Mouse (Mus musculus): Measurements from ENCODE around the gene Usp54. TPM values are rescaled to one million over a fixed set of nuclear protein-coding genes. Genes with fewer than 3 reads are reported as not detected.
A peak's percentile ranks its signal among the peaks of the same experiment; 100 is the strongest.

Gene Usp54
- polyA plus RNA-seq, 1 experiment, result 14.4 TPM

DNA sequence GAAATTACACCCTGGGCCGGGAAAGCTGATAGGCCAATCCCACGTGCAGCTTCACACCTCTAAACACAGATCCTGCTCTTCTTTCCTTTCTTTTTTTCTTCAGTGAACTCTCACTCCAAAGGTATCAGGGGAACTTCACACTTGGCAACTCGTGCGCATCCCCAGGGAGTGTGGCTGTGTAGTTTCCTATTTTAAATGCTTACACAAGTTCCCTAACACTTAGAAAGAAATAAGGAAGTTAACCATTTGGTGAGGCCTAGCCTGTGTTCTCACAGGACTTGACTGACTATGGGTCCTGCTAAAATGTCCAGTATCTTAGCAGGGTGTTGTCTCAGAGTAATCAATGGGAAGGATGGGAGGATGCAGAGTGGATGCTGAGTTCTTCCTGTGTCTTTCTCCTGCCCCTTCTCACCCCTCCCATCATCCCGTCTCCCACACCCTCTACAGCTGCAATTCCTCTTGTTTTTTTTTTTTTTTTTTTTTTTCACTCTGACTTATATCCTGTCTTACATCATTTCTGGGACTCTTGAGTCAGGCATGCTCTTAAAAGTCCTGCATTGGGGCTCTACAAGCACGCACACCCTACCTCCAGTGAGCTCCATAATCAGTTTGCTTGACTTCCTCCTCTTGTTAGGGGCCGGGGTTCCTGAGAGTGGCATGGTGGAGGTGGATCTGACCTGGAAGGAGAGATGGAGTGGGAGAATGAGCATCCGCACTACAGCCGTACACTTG is 14.0 kb upstream of the Usp54 start:
- no peaks in the 10 kb centered on the region for H3K36me3 ChIP-seq (ENCODE audit: control insufficient read depth, insufficient read depth, low read length)
- peaks cover 9% of the 10 kb centered on the region for H3K4me1 ChIP-seq (ENCODE audit: control insufficient read depth, insufficient read depth, low read length)
- no peaks in the 10 kb centered on the region for H3K27me3 ChIP-seq (ENCODE audit: control insufficient read depth, insufficient read depth, low read length)
- H3K27ac ChIP-seq (ENCODE audit: control insufficient read depth, insufficient read depth, low read depth, low read length), result no peak overlapping the region
- TF ChIP-seq POLR2A (IDR thresholded peaks at IDR 0.05; ENCODE audit: control insufficient read depth, low read depth, low read length), result no peak
- no peak for TF ChIP-seq CTCF (IDR thresholded peaks at IDR 0.05; ENCODE audit: control insufficient read depth, insufficient read depth, insufficient replicate concordance, low read depth, low read length)
- no peak overlapping the region for H3K4me3 ChIP-seq (ENCODE audit: control insufficient read depth, low read depth, low read length)

- H3K27ac ChIP-seq (ENCODE audit: control insufficient read depth, insufficient read depth, low read depth, low read length), result peak overlapping the region; percentile 56; the same call in 1 of the 2 replicates
- H3K27me3 ChIP-seq (ENCODE audit: control insufficient read depth, insufficient read depth, low read length), result no peaks in the 10 kb centered on the region
- H3K4me1 ChIP-seq (ENCODE audit: control insufficient read depth, insufficient read depth, low read length), result peaks cover 9% of the 10 kb centered on the region
- no peak overlapping the region for H3K4me3 ChIP-seq (ENCODE audit: control insufficient read depth, low read depth, low read length)
- no peaks in the 10 kb centered on the region for H3K36me3 ChIP-seq (ENCODE audit: control insufficient read depth, insufficient read depth, low read length)
- no peak for TF ChIP-seq POLR2A (IDR thresholded peaks at IDR 0.05; ENCODE audit: control insufficient read depth, low read depth, low read length)
- no peak for TF ChIP-seq CTCF (IDR thresholded peaks at IDR 0.05; ENCODE audit: control insufficient read depth, insufficient read depth, insufficient replicate concordance, low read depth, low read length)
These were observed 10.9 kb upstream of the Usp54 start for GRCm38 (mm10) chr14:20651722-20652256.

- Histone ChIP-seq H3K27ac (ENCODE audit: control insufficient read depth, insufficient read depth, low read depth, low read length) (peak overlapping the region; percentile 43), H3K27me3 (ENCODE audit: control insufficient read depth, insufficient read depth, low read length) (no peaks in the 10 kb centered on the region), H3K4me1 (ENCODE audit: control insufficient read depth, insufficient read depth, low read length) (peaks cover 3% of the 10 kb centered on the region; the same call in 1 of the 2 replicates), H3K36me3 (ENCODE audit: control insufficient read depth, insufficient read depth, low read length) (no peaks in the 10 kb centered on the region), H3K4me3 (ENCODE audit: control insufficient read depth, low read depth, low read length) (no peak overlapping the region)
- TF ChIP-seq POLR2A (IDR thresholded peaks at IDR 0.05; ENCODE audit: control insufficient read depth, low read depth, low read length) (no peak), CTCF (IDR thresholded peaks at IDR 0.05; ENCODE audit: control insufficient read depth, insufficient read depth, insufficient replicate concordance, low read depth, low read length) (no peak)
These were observed 10.1 kb upstream of the Usp54 start for GRCm38 (mm10) chr14:20651000-20651399.

- Histone ChIP-seq H3K4me1 (ENCODE audit: control insufficient read depth, insufficient read depth, low read length) (no peaks in the 10 kb centered on the region), H3K4me3 (ENCODE audit: control insufficient read depth, low read depth, low read length) (no peak overlapping the region), H3K36me3 (ENCODE audit: control insufficient read depth, insufficient read depth, low read length) (no peaks in the 10 kb centered on the region), H3K27ac (ENCODE audit: control insufficient read depth, insufficient read depth, low read depth, low read length) (no peak overlapping the region), H3K27me3 (ENCODE audit: control insufficient read depth, insufficient read depth, low read length) (no peaks in the 10 kb centered on the region)
- no peak for TF ChIP-seq CTCF (IDR thresholded peaks at IDR 0.05; ENCODE audit: control insufficient read depth, insufficient read depth, insufficient replicate concordance, low read depth, low read length)
- TF ChIP-seq POLR2A (IDR thresholded peaks at IDR 0.05; ENCODE audit: control insufficient read depth, low read depth, low read length), result no peak
These were observed 5.5 kb upstream of the Usp54 start for GRCm38 (mm10) chr14:20646381-20646780.

DNA sequence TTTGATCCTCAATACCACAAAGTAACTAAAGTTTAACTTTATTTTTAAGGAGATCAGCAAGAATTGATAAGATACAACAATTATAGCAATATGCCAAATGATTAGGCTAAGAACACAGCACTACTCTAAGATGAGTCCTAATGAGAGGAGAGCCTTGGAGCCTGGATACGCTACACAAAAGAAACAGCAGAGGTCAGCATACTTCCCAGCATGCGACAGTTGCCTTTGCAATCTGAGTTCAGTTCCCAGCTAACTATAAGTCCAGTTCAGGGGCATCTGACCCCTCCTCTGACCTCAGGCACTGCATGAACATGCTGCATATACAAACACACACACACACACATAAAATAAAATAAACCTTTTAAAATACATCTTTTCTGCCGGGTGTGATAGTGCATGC is 4.7 kb upstream of the Usp54 start:
- TF ChIP-seq CTCF (IDR thresholded peaks at IDR 0.05; ENCODE audit: control insufficient read depth, insufficient read depth, insufficient replicate concordance, low read depth, low read length) (no peak), POLR2A (IDR thresholded peaks at IDR 0.05; ENCODE audit: control insufficient read depth, low read depth, low read length) (no peak)

GRCm38 (mm10) chr14:20641438-20641875 is 594 bp upstream of the Usp54 start:
- peaks cover 2% of the 10 kb centered on the region for H3K4me1 ChIP-seq (ENCODE audit: control insufficient read depth, insufficient read depth, low read length)
- no peak for TF ChIP-seq POLR2A (IDR thresholded peaks at IDR 0.05; ENCODE audit: control insufficient read depth, low read depth, low read length)
- no peaks in the 10 kb centered on the region for H3K36me3 ChIP-seq (ENCODE audit: control insufficient read depth, insufficient read depth, low read length)
- H3K27ac ChIP-seq (ENCODE audit: control insufficient read depth, insufficient read depth, low read depth, low read length), result peak overlapping the region; percentile 93
- no peaks in the 10 kb centered on the region for H3K27me3 ChIP-seq (ENCODE audit: control insufficient read depth, insufficient read depth, low read length)
- H3K4me3 ChIP-seq (ENCODE audit: control insufficient read depth, low read depth, low read length), result peak overlapping the region; percentile 97

More for the DNA sequence above, 4.7 kb upstream of the Usp54 start:
- no peaks in the 10 kb centered on the region for H3K27me3 ChIP-seq (ENCODE audit: control insufficient read depth, insufficient read depth, low read length)
- no peak overlapping the region for H3K4me3 ChIP-seq (ENCODE audit: control insufficient read depth, low read depth, low read length)
- no peaks in the 10 kb centered on the region for H3K4me1 ChIP-seq (ENCODE audit: control insufficient read depth, insufficient read depth, low read length)
- no peak overlapping the region for H3K27ac ChIP-seq (ENCODE audit: control insufficient read depth, insufficient read depth, low read depth, low read length)
- no peaks in the 10 kb centered on the region for H3K36me3 ChIP-seq (ENCODE audit: control insufficient read depth, insufficient read depth, low read length)

DNA sequence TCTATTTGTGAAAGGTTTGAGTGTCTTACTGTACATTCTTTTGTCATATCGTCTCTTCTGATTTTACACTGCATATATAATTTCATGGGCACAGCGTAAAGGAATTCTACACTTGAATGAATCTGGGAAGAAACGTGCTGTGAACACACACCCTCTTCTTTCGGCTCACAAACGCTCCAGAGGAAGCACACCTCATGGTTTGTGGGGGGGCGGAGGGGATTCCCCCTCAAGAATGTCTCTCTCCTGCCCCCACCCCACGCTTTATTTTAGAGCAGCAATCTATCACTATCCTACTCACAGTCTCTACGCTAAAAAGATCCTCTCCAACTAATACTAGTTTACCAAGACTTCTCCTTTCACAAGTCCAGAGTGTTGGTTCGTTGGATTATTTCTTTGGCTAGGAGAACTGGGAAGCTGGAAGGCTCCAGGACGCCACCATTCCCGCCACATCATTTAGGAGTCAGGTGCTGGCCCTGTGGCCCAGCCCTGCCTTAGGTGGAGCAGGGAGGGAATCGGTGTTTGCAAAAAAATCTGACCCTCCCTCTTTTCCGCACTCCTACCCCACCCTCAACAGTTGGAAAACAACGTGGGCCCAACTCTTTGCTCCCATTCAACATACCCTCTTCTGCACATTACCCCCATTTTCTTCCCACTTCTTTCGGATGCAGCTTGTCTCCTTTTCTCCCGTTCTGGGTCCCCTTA is 794 bp downstream of the Usp54 start:
- no peaks in the 10 kb centered on the region for H3K27me3 ChIP-seq (ENCODE audit: control insufficient read depth, insufficient read depth, low read length)
- H3K4me3 ChIP-seq (ENCODE audit: control insufficient read depth, low read depth, low read length), result peak overlapping the region; percentile 97
- peaks cover 2% of the 10 kb centered on the region for H3K4me1 ChIP-seq (ENCODE audit: control insufficient read depth, insufficient read depth, low read length)

More for the DNA sequence above, 794 bp downstream of the Usp54 start:
- Histone ChIP-seq H3K36me3 (ENCODE audit: control insufficient read depth, insufficient read depth, low read length) (no peaks in the 10 kb centered on the region), H3K27ac (ENCODE audit: control insufficient read depth, insufficient read depth, low read depth, low read length) (peak overlapping the region; percentile 95)
- TF ChIP-seq POLR2A (IDR thresholded peaks at IDR 0.05; ENCODE audit: control insufficient read depth, low read depth, low read length) (no peak), CTCF (IDR thresholded peaks at IDR 0.05; ENCODE audit: control insufficient read depth, insufficient read depth, insufficient replicate concordance, low read depth, low read length) (no peak)

All from testis, adult 2 months (tissue).